Mouse (Mus musculus) telencephalon, adult 2 months (tissue): ENCODE measurements around the gene Ppara.

Source experiments
- DNase-seq: peaks from one replicate; pipeline ENCODE4 v3.0.0-alpha.2; 2011; ENCODE audit warnings: low read depth, low spot score

The Ppara gene

GRCm38 (mm10) chr15:85728224-85728623 lies 6.6 kb upstream of the Ppara start:
- no peak for DNase-seq

DNA sequence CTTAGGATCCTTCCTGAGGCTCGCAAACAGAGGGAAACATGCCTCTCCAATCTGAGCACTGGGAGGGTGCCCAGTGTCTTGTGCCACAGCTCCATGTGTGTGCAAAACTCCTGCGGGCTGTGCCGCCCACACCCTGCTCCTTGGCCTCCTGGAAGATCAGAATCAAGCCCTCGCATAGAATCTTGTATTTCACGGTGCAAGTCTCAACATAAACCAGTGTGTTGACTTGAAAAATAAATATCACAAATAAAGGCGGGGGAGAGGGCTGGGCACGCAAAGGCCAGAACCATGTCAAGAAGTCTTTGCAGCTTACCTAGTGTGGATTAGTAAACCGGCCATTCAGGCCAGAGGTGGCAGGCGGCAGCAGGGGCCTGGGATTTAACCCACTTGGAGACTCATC lies 5.5 kb upstream of the Ppara start:
- DNase-seq = no peak

DNA sequence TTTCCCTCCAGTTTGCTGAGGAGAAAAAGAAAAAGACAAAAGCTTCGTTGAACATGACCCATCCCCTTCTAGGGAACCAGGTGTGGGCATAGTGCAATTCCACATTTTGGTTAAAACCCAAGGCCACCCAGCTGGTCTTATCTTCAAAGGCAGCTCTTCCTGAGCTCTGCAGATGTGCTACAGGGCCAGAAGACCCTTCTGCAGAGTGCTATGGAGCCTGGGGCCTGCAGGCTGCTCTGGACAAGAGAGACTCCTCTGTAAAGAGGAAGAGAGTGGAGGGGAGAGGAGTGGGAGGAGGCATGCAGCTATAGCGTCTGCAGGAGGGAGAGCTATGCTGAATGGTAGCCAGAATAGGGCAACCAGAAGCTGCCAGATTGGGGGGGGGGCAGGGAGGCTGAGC lies 4.8 kb upstream of the Ppara start:
- no peak for DNase-seq

GRCm38 (mm10) chr15:85731885-85732603 lies 2.7 kb upstream of the Ppara start:
- no peak for DNase-seq

DNA sequence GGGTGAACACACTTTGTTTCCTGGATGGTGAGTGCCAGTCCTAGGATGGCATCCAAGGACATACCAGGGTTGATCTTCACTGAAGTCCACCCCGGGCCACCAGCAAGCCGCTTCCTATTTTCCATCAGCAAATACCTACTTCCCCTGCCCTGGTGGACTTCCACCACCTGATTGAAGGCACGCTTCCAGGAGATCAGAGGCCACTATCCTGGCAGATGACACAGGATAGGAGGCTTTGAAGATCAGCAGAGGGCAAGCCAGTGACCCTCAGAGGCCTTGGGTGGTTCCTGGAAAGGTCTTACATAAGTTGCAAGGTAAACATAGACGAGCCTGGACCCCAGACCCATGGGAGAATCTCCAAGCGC lies 2.2 kb upstream of the Ppara start:
- no peak for DNase-seq

DNA sequence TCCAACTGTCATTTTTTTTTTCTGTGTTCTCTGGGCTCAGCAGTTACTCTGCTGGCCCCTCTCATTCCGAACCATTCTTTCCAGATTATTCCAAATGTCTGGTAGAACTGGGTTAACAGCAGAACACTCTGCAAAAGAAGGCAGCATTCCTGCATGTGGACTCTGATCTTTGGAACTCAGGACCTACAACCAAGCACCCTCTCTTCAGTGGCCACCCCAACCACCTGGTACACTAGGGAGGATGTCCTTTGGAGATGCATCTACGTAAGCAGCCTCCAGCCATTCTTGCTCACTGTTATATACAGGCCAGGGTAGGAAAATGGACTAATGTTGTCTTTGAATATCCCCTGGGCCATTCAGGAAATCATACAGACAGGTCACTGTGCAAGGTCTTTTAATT lies 1.1 kb upstream of the Ppara start:
- DNase-seq = no peak

DNA sequence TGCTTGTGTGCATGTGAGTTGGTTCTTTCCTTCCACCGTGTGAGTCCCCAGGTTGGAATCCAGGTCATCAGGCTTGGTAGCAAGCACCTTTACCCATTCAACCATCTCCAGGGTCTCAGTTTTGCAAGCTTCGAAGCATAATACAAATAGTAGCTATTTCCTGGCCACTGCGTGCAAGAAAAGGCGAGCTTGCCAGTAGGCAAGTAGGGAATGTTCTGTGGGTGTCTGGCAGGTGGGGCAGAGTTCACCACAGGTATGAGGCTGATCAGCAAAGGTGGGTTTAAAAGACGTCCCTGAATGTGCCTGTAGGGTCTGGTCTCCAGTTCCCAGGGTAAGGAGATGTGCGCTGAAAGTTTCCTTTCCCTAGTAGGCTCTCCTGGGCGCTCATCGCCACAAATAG lies 635 bp upstream of the Ppara start:
- DNase-seq = no peak

GRCm38 (mm10) chr15:85735063-85735835 lies 466 bp downstream of the Ppara start:
- no peak for DNase-seq

GRCm38 (mm10) chr15:85735836-85736190 lies 1.0 kb downstream of the Ppara start:
- DNase-seq = no peak

DNA sequence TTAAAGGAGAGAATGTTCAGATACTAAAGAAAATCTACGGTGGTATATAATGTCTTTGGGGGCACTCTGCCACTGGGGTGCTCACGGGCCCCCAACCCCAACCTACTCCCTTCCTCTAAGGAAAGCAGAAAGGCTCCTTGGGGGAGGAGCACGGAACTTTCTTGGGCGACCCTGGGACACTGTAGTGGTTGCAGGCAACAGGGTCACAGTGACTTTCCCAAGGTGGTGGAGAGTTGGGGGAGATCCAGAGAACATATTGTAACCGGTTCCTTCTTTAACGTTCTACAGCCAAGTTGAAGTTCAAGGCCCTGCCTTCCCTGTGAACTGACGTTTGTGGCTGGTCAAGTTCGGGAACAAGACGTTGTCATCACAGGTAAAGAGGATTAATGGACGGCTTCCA lies 1.7 kb downstream of the Ppara start:
- no peak for DNase-seq

DNA sequence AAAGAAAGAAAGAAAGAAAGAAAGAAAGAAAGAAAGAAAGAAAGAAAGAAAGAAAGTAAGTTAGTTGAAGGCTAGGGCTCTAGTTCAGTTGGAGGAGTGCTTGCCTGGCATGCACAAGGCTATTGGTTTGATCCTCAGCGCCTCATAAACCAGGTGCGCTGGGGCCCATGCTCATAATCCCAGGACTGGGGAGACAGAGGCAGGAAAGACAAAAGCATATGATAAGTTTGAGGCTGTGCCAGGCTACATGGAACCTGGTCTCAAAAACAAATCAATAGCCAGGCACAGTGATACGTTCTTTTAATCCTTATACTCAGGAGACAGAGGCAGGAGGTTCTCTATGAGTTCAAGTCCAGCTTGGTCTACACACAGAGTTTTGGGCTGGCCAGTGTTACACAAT lies 3.6 kb downstream of the Ppara start:
- no peak for DNase-seq

DNA sequence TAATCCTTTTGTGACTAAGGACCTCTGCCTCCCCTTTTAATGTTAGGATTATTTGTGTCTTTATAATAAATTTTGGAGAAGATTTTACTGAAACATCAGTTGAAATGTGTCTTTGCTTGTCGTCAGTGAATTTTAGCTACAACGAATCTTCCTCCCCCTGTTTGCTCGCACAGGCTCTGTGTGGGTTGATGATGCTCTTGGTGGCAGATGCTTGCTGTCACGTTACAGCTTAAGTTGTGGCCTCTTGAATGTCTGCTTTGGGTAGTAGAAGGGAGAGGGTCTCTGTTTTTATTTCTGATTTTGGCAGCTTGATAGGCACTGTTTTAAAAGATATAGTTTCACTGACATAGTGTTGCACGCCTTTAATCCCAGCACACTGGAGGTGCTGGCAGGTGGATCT lies 4.2 kb downstream of the Ppara start:
- peak; percentile 36 for DNase-seq

DNA sequence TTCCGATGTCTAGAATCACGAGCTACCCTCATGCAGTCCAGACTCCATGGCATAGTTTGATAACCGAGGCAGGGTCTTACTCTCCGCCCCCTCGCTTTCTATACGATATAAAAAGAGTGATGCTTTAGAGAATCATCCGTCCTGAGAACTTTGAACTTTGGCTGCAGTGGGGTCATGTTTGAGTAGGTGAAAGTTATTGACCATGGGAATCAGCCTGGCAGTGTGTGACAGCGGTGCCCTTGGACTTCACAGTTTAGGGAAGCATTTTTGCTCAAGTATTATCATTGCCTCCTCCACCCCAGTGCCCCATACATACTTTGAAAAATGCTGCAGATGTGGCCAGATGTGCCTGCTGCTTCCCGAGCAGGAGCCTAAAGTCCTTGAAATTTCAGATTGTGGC lies 7.8 kb downstream of the Ppara start:
- no peak for DNase-seq

DNA sequence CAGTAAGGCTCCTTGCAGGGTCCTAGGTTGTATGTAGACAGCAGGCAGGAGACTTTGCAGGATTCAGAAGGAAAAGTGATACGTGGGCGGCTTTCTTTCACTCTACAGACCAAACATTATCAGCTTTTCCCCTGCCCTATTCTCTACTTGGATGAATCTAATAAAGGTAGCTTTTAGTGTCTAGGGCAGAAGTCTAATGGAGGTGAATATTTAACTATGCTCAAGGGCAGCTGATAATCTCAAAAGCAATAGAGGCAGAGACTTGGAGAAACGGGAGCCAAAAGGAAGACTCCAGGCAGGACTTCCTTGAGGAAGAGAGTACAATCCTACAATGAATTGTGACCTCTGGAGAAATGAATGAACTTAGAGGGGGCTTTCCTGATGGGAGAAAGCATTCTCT lies 9.2 kb downstream of the Ppara start:
- no peak for DNase-seq

DNA sequence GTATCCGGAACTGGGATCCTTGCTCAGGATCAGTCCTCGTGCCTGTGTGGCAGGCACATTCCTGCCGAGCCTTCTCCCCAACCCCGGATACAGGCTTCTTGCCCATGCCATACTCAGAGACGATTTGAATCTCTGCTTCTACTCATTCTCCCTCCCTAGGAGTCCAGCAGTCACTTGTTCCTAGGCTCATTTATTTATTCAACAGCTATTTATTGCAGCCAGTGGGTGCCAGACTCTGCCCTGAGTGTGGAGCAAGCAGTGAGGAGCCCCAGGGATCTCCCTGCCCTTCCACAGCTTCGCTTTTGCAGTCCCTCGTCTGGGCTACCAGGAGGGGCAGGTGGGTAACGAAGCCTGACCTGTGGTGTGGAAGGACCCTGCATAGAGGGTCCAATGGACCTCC lies 11.4 kb downstream of the Ppara start:
- no peak for DNase-seq

- no peak for DNase-seq
Observed at GRCm38 (mm10) chr15:85746671-85747070, 11.9 kb downstream of the Ppara start.

- DNase-seq = no peak
Observed at GRCm38 (mm10) chr15:85747951-85748350, 13.2 kb downstream of the Ppara start.

DNA sequence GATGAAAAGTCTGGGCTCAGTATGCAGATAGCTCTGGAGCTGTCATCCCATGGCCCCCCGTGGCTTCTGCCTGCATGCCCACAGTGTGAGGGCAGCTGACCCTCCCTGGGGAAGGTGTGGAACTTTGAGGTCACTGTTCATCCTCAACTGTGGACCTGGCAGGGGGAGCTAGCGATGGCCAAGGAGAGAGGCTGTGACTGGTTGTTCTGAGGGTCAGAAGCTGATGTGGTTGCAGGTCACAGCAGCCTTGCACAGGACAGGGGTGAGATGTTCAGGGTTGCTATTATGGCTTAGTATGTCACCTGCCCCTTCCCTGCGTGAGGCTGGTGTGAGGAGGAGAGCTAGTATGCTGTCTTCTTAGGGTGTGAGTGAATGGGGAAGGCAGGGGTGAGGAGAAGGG lies 13.7 kb downstream of the Ppara start:
- no peak for DNase-seq

DNA sequence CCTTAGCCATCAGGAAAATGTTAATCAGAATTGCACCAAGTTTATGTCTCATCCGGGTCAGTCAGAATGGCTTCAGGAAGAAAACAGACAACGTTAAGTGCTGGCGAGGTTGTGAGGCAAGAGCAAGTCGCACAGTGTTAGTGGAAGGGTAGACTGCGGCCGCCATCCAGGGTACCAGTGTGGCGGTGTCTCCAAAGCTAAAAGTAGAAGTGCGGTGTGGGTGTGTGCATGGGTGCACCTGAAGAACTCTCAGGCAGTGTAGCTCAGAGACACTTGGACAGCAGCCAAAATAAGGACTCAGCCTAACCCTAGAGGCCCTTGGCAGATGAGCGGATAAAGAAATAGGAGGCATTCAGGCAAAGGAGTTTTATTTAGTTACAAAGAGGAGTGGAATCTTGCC lies 14.4 kb downstream of the Ppara start:
- DNase-seq = no peak

GRCm38 (mm10) chr15:85750115-85750514 lies 15.3 kb downstream of the Ppara start:
- no peak for DNase-seq

- no peak for DNase-seq
Observed at GRCm38 (mm10) chr15:85752655-85753054, 17.9 kb downstream of the Ppara start.

GRCm38 (mm10) chr15:85754033-85754650 lies 19.4 kb downstream of the Ppara start:
- DNase-seq = no peak

DNA sequence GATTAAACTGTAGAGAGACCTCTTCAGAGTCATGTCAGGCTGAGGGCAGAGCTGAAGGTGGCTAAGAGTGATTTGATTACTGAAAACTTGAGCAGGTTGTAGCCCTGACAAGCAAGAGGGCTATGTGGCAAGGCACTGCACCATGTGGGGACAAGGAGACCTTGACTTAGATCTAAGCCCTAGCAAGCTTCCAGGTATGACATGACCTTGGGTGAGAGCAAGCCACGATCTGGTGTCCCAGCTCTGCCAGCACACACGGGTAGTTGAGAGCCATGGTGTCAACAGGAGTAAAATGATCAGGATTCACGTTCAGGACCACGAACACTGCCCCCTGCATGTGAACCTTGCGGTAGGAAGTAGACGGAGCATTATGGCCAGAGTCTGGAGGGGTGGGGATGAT lies 20.4 kb downstream of the Ppara start:
- no peak for DNase-seq
